Mouse (Mus musculus): ENCODE measurements around the gene Prom1. TPM values are rescaled to one million over a fixed set of nuclear protein-coding genes. Genes with fewer than 3 reads are reported as not detected.

Prom1 gene
- 0.66 TPM for polyA plus RNA-seq (2017; shearing (Covaris generic))

GRCm38 (mm10) chr5:44101231-44102110 lies at the start of gene Prom1:
Prom1 (minus strand) TSS chr5:44102032.

DNA sequence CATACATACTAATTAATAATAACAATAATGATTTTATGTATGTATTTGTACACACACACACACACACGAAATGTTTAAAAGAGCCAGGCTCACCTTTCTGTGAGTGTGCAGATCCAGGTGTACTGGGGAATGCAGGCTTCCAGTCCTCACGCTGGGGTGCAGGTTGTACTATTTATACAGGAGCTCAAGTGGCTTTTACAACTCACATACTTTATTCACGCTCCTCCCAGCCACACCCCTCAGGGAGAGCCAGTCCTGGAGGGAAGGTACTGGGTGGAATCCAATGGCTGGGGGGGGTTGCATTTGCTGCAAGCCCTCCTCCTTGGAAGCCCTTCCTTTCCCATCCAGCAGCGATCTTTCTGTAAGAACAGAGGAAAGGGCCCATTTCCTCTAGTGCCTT lies 120.2 kb downstream of the Prom1 start, which contains the start of gene Fgfbp1:
Fgfbp1 (minus strand) TSS at position 160 of the 400 bp plus-strand sequence.

Other genes with a start within 250 kb of the Prom1 start
- 29.4 TPM for gene Cd38, start 233.5 kb downstream of the Prom1 start, polyA plus RNA-seq (2017; shearing (Covaris generic))
- gene Gm7879, start 188.9 kb downstream of the Prom1 start, polyA plus RNA-seq (2017; shearing (Covaris generic)) = 0.51 TPM
- 0.14 TPM for gene Fgfbp1, start 120.3 kb downstream of the Prom1 start, polyA plus RNA-seq (2017; shearing (Covaris generic))
- gene Tapt1, start 124.6 kb upstream of the Prom1 start, polyA plus RNA-seq (2017; shearing (Covaris generic)) = 94.2 TPM

All from CD4-positive, CD25-positive, alpha-beta regulatory T cell (primary cell).